In the genomic region with DNA sequence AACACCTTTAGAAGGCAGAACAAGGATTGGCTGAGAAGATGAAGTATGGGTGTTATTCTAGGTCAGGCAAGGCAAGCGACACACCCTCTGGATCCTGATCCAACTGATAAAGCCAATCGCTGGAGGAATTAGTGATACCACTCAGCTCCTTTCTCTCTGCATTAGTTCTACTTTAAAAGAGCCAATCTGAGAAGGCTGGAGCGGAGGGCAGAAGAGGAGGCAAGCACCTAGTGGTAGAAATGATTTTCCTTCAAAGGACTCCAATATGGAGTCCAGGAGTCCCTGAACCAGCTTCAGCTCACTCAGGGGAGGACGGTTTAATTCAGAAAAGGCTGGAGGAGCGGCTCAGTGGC, we compare ENCODE assay signal across 8 mouse cellular contexts.
DNase-seq lines count a peak whose midpoint lies in the region; ATAC-seq and TF ChIP-seq lines count a peak whose summit lies in the region.

No protein-coding gene starts in this region.

- no peak overlapping the region for H3K27ac ChIP-seq in cerebellum, adult 2 months (ENCODE audit: insufficient read depth, low read length)
- peak overlapping the region; percentile 80 for H3K27ac ChIP-seq in MEL (ENCODE audit: control insufficient read depth, low read depth, low read length)
- peak overlapping the region; percentile 94 for H3K27ac ChIP-seq in heart, postnatal 0 days (ENCODE audit: low read depth)

- no peak for TF ChIP-seq POLR2A in cerebellum, adult 2 months (IDR thresholded peaks at IDR 0.05; ENCODE audit: borderline replicate concordance, insufficient read depth, low read length)
- TF ChIP-seq POLR2A in MEL (IDR thresholded peaks at IDR 0.05; ENCODE audit: control insufficient read depth in 1 of 2, insufficient read depth in 1 of 2, low read depth in 1 of 2, low read length in 2 of 2, poor library complexity in 1 of 2) = no peak

- TF ChIP-seq EP300 in MEL (IDR thresholded peaks at IDR 0.05; ENCODE audit: low read depth in 1 of 2, low read length in 2 of 2) = no peak; a peak in 1 of 4 replicates
- TF ChIP-seq EP300 in heart, postnatal 0 days (IDR thresholded peaks at IDR 0.05; ENCODE audit: low read depth) = no peak

- H3K4me2 ChIP-seq in heart, postnatal 0 days (ENCODE audit: low read depth, low read length) = peak overlapping the region; percentile 91

- no peak for TF ChIP-seq RAD21 in MEL (IDR thresholded peaks at IDR 0.05; ENCODE audit: low read depth, low read length)

- no peak for TF ChIP-seq CTCF in cerebellum, adult 2 months (IDR thresholded peaks at IDR 0.05; ENCODE audit: borderline replicate concordance, insufficient read depth, low read depth, low read length)
- TF ChIP-seq CTCF in MEL (IDR thresholded peaks at IDR 0.05 in 2 of 3, conservative IDR thresholded peaks at IDR 0.05 in 1 of 3; ENCODE audit: control insufficient read depth in 1 of 3, insufficient read depth in 1 of 3, low read depth in 2 of 3, low read length in 3 of 3, poor library complexity in 1 of 3, severe bottlenecking in 1 of 3) = peak in 1 of 3 experiments; percentile 16; a peak in 1 of 6 replicates
- TF ChIP-seq CTCF in heart, postnatal 0 days (IDR thresholded peaks at IDR 0.05; ENCODE audit: low read depth) = no peak; the same call in 1 of the 2 replicates

- H3K4me1 ChIP-seq in cerebellum, adult 2 months (ENCODE audit: control insufficient read depth, insufficient read depth, low read length) = no peaks in the 10 kb centered on the region
- peaks cover 11 to 17% of the 10 kb centered on the region in 2 experiments for H3K4me1 ChIP-seq in MEL (ENCODE audit: control insufficient read depth in 1 of 2, insufficient read depth in 2 of 2, low read length in 2 of 2)
- peaks cover 9% of the 10 kb centered on the region; the same call in 1 of the 2 replicates for H3K4me1 ChIP-seq in heart, postnatal 0 days (ENCODE audit: control insufficient read depth, insufficient read depth)
- H3K4me1 ChIP-seq in megakaryocyte, embryonic 14.5 days = peaks cover 89% of the 10 kb centered on the region

- WGBS in cerebellum, adult 2 months = 81% methylated on average over 5 of the region's 5 CpGs
- 36% methylated on average over 5 of the region's 5 CpGs for WGBS in heart, postnatal 0 days

- no peak for DNase-seq in cerebellum, adult 2 months
- DNase-seq in MEL (ENCODE audit: low read depth, low spot score) = peak; percentile 69
- no peak for DNase-seq in heart, postnatal 0 days (ENCODE audit: low spot score)
- DNase-seq in frontal cortex, adult 2 months (ENCODE audit: extremely low spot score in 1 of 2, low spot score in 1 of 2) = no peak
- DNase-seq in gastrocnemius, postnatal 36 days = no peak
- DNase-seq in gastrocnemius, postnatal 4 days (ENCODE audit: low spot score in 2 of 2) = no peak

- H3K9ac ChIP-seq in MEL (ENCODE audit: control insufficient read depth, low read depth, low read length, poor library complexity, severe bottlenecking) = peak overlapping the region; percentile 75
- peak overlapping the region; percentile 90 for H3K9ac ChIP-seq in heart, postnatal 0 days (replicated peaks; ENCODE audit: low read depth, low read length)

- H3K4me3 ChIP-seq in cerebellum, adult 2 months (replicated peaks; ENCODE audit: insufficient read depth, low read depth, low read length) = no peak overlapping the region
- H3K4me3 ChIP-seq in MEL (ENCODE audit: control insufficient read depth in 1 of 2, insufficient read depth in 1 of 2, low read depth in 2 of 2, low read length in 2 of 2) = peak overlapping the region; percentile 81 to 100
- peak overlapping the region; percentile 91 for H3K4me3 ChIP-seq in heart, postnatal 0 days (ENCODE audit: low read depth, low read length)
- peak overlapping the region; percentile 97 for H3K4me3 ChIP-seq in megakaryocyte, embryonic 14.5 days (replicated peaks)

- H3K36me3 ChIP-seq in MEL (ENCODE audit: control insufficient read depth in 1 of 2, insufficient read depth in 2 of 2, low read length in 2 of 2) = peaks cover 4 to 19% of the 10 kb centered on the region in 2 experiments
- H3K36me3 ChIP-seq in heart, postnatal 0 days (replicated peaks; ENCODE audit: control insufficient read depth, insufficient read depth, low read length) = 0 out of 2 replicates have a peak, but pooled peaks cover 6% of the 10 kb centered on the region
- H3K36me3 ChIP-seq in megakaryocyte, embryonic 14.5 days (replicated peaks; ENCODE audit: low read length) = peaks cover 44% of the 10 kb centered on the region

- H3K9me3 ChIP-seq in MEL (replicated peaks; ENCODE audit: insufficient read depth, low read length) = no peaks in the 10 kb centered on the region
- H3K9me3 ChIP-seq in heart, postnatal 0 days (replicated peaks; ENCODE audit: control insufficient read depth, low read length) = no peaks in the 10 kb centered on the region
- no peaks in the 10 kb centered on the region for H3K9me3 ChIP-seq in megakaryocyte, embryonic 14.5 days

- no peaks in the 10 kb centered on the region for H3K27me3 ChIP-seq in cerebellum, adult 2 months (ENCODE audit: control insufficient read depth, insufficient read depth, low read length)
- no peaks in the 10 kb centered on the region for H3K27me3 ChIP-seq in MEL (ENCODE audit: control insufficient read depth in 1 of 2, insufficient read depth in 2 of 2, low read length in 2 of 2)
- no peaks in the 10 kb centered on the region for H3K27me3 ChIP-seq in heart, postnatal 0 days (ENCODE audit: control insufficient read depth, insufficient read depth, low read length)
- H3K27me3 ChIP-seq in megakaryocyte, embryonic 14.5 days (replicated peaks) = no peaks in the 10 kb centered on the region

- intact Hi-C loops in gastrocnemius, postnatal 36 days (cut with DNase I) = no loop called here

- 0 out of 2 replicates have a peak, but pooled peaks have one; percentile 5 for ATAC-seq in cerebellum, adult (ENCODE audit: insufficient number of reproducible peaks, low FRiP score, low TSS enrichment)
- ATAC-seq in heart, postnatal 0 days (ENCODE audit: insufficient read depth, low read depth) = no peak; the same call in 1 of the 2 replicates

- H3K79me2 ChIP-seq in MEL (ENCODE audit: control insufficient read depth, insufficient read depth, low read length, poor library complexity) = peaks cover 40% of the 10 kb centered on the region

TF ChIP-seq in MEL, 35 proteins besides CTCF, POLR2A, EP300 and RAD21:
- no peak for TF ChIP-seq BHLHE40 (IDR thresholded peaks at IDR 0.05; ENCODE audit: borderline replicate concordance, low read depth, low read length)
- peak; percentile 49; the same call in 1 of the 2 replicates for TF ChIP-seq GATA1 (IDR thresholded peaks at IDR 0.05; ENCODE audit: low read depth, low read length)
- no peak for TF ChIP-seq MEF2A (IDR thresholded peaks at IDR 0.05; ENCODE audit: extremely low read depth, insufficient replicate concordance, low read depth, low read length, poor library complexity, severe bottlenecking)
- 0 out of 2 replicates have a peak, but pooled peaks have one; percentile 23 for TF ChIP-seq ZMIZ1 (IDR thresholded peaks at IDR 0.05; ENCODE audit: low read depth, low read length)
- TF ChIP-seq GABPA (IDR thresholded peaks at IDR 0.05; ENCODE audit: low read depth, low read length) = no peak
- TF ChIP-seq UBTF (IDR thresholded peaks at IDR 0.05; ENCODE audit: borderline replicate concordance, insufficient read depth, low read depth, low read length) = 0 out of 2 replicates have a peak, but pooled peaks have one; percentile 34
